Mouse (Mus musculus) lung, postnatal 0 days (tissue): ENCODE measurements around the gene Akap7.
A peak's percentile ranks its signal among the peaks of the same experiment; 100 is the strongest.

ENCODE experiments used
- CTCF ChIP-seq: IDR thresholded peaks from 2 replicates; pipeline ENCODE4 v1.5.1; 2016; ENCODE audit warnings: antibody characterized with exemption, mild to moderate bottlenecking
- EP300 ChIP-seq: IDR thresholded peaks from 2 replicates; pipeline ENCODE4 v1.6.1; 2016; ENCODE audit warnings: antibody characterized with exemption, mild to moderate bottlenecking, control low read depth

DNA sequence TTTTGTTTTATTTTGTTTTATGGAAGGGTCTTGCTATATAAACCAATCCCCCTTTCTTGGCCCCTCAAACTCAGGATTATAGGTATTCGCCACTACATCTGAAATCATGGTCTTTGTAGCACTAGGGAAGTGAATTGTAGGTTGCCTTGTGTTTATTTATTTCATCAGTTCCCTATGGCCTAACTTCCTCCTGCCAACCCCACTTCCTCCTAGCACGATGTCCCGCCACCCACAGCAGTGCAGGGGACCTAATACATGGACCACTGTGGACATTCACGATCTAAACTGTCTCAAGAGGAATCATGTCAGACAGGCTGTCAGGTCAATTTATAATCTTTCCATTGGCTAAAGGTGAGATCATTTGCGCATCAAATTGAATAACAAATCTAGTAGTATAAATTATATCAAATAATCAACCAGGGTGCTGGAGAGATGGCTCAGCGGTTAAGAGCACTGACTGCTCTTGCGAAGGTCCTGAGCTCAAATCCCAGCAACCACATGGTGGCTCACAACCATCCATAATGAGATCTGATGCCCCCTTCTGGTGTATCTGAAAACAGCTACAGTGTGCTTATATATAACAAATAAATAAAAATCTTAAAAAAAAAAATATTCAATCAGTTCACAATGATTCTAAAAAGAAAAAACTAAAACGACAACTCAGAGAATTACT is 23.1 kb downstream of the Akap7 start:
- peak; percentile 47 for TF ChIP-seq CTCF
- TF ChIP-seq EP300 = no peak
